Mouse (Mus musculus): ENCODE measurements around the gene Txnrd2.

DNA sequence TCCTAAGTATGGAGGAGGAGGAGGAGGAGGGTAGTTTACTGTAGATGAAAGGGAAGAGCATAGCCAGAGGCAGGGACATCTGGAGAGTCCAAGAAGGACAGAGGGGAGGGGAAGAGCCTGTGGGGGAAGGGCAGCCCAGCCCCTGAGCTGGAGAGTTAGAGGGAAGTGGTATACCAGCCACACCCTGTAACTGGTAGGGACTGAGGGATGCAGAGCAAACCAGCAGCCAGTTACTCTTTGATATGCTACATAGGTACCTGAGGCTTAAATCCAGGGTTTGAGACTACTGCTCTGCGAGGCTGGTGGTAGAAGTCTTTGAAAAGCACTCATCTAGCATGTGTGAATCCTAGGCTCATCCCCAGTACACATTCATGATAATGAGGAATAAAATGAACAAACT is 64.7 kb downstream of the Txnrd2 start:
- TF ChIP-seq CTCF (IDR thresholded peaks at IDR 0.05; ENCODE audit: control insufficient read depth, insufficient read depth, insufficient replicate concordance, low read depth, low read length) (no peak), POLR2A (IDR thresholded peaks at IDR 0.05; ENCODE audit: control insufficient read depth, low read depth, low read length) (no peak)

Measured in testis, adult 2 months (tissue).